Mouse (Mus musculus): Measurements from ENCODE around the gene Pam. TPM values are rescaled to one million over a fixed set of nuclear protein-coding genes. Genes with fewer than 3 reads are reported as not detected.

The Pam gene
- total and polyA plus RNA-seq, 2 experiments, result 11.8 to 30.5 TPM

- H3K79me2 ChIP-seq (ENCODE audit: control insufficient read depth, insufficient read depth, low read length), result no peaks in the 10 kb centered on the region
- TF ChIP-seq CTCF (IDR thresholded peaks at IDR 0.05; ENCODE audit: low read depth, low read length), result no peak
- TF ChIP-seq POLR2A (IDR thresholded peaks at IDR 0.05; ENCODE audit: extremely low read depth, insufficient read depth, low read length), result no peak
- no peak overlapping the region for H3K4me3 ChIP-seq (ENCODE audit: insufficient read depth, low read depth, low read length)
- no peak overlapping the region for H3K27ac ChIP-seq (replicated peaks; ENCODE audit: insufficient read depth, low read depth, low read length)
- H3K36me3 ChIP-seq (ENCODE audit: control insufficient read depth, insufficient read depth, low read length), result no peaks in the 10 kb centered on the region
- H3K4me1 ChIP-seq (ENCODE audit: control insufficient read depth, insufficient read depth, low read length), result no peaks in the 10 kb centered on the region
- DNase-seq (ENCODE audit: extremely low read depth, low read depth, low spot score), result no peak
- no peak overlapping the region for H3K9ac ChIP-seq (ENCODE audit: low read depth, low read length)
- 88% methylated on average over 4 of the region's 4 CpGs for WGBS
- no peaks in the 10 kb centered on the region for H3K27me3 ChIP-seq (ENCODE audit: control insufficient read depth, insufficient read depth, low read length)
These were observed 27.3 kb downstream of the Pam start for GRCm38 (mm10) chr1:98068177-98068576.

DNA sequence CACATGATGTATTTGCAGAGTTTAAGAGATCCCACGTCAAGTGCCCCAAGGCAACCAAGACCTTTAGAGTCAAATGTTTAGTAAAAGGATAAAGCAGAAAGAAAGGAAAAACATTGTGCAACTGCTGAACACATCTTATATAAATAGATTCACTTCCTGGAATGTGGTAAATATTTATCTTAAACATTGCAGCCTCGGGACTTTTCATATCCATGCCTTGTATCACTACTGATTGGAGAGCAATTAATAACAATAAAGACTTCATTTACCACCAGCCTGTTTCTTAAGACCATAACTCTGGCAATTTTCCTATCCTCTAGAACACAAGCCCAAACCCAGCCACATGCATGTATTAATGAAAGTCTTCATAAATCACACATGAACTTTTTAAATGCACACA, 33.4 kb downstream of the Pam start:
- Histone ChIP-seq H3K27me3 (ENCODE audit: control insufficient read depth, insufficient read depth, low read length) (no peaks in the 10 kb centered on the region), H3K36me3 (ENCODE audit: control insufficient read depth, insufficient read depth, low read length) (no peaks in the 10 kb centered on the region), H3K4me1 (ENCODE audit: control insufficient read depth, insufficient read depth, low read length) (no peaks in the 10 kb centered on the region), H3K4me3 (ENCODE audit: insufficient read depth, low read depth, low read length) (no peak overlapping the region), H3K27ac (replicated peaks; ENCODE audit: insufficient read depth, low read depth, low read length) (no peak overlapping the region), H3K79me2 (ENCODE audit: control insufficient read depth, insufficient read depth, low read length) (no peaks in the 10 kb centered on the region), H3K9ac (ENCODE audit: low read depth, low read length) (no peak overlapping the region)
- 11% methylated on average over 2 of the region's 2 CpGs for WGBS
- DNase-seq (ENCODE audit: extremely low read depth, low read depth, low spot score), result no peak
- no peak for TF ChIP-seq CTCF (IDR thresholded peaks at IDR 0.05; ENCODE audit: low read depth, low read length)
- no peak for TF ChIP-seq POLR2A (IDR thresholded peaks at IDR 0.05; ENCODE audit: extremely low read depth, insufficient read depth, low read length)

- no peak for TF ChIP-seq POLR2A (IDR thresholded peaks at IDR 0.05; ENCODE audit: extremely low read depth, insufficient read depth, low read length)
- TF ChIP-seq CTCF (IDR thresholded peaks at IDR 0.05; ENCODE audit: low read depth, low read length), result no peak
- no peaks in the 10 kb centered on the region for H3K79me2 ChIP-seq (ENCODE audit: control insufficient read depth, insufficient read depth, low read length)
- H3K4me1 ChIP-seq (ENCODE audit: control insufficient read depth, insufficient read depth, low read length), result no peaks in the 10 kb centered on the region
- no peak for DNase-seq (ENCODE audit: extremely low read depth, low read depth, low spot score)
- no peak overlapping the region for H3K9ac ChIP-seq (ENCODE audit: low read depth, low read length)
- H3K36me3 ChIP-seq (ENCODE audit: control insufficient read depth, insufficient read depth, low read length), result no peaks in the 10 kb centered on the region
- no peaks in the 10 kb centered on the region for H3K27me3 ChIP-seq (ENCODE audit: control insufficient read depth, insufficient read depth, low read length)
- H3K27ac ChIP-seq (replicated peaks; ENCODE audit: insufficient read depth, low read depth, low read length), result no peak overlapping the region
- H3K4me3 ChIP-seq (ENCODE audit: insufficient read depth, low read depth, low read length), result no peak overlapping the region
- WGBS, result 67% methylated on average over 1 of the region's 1 CpGs
These were observed 36.0 kb downstream of the Pam start for GRCm38 (mm10) chr1:98059401-98059800.

- H3K27ac ChIP-seq (replicated peaks; ENCODE audit: insufficient read depth, low read depth, low read length), result no peak overlapping the region
- H3K79me2 ChIP-seq (ENCODE audit: control insufficient read depth, insufficient read depth, low read length), result no peaks in the 10 kb centered on the region
- no peak overlapping the region for H3K4me3 ChIP-seq (ENCODE audit: insufficient read depth, low read depth, low read length)
- TF ChIP-seq CTCF (IDR thresholded peaks at IDR 0.05; ENCODE audit: low read depth, low read length) (no peak), POLR2A (IDR thresholded peaks at IDR 0.05; ENCODE audit: extremely low read depth, insufficient read depth, low read length) (no peak)
- 81% methylated on average over 11 of the region's 11 CpGs for WGBS
- no peak overlapping the region for H3K9ac ChIP-seq (ENCODE audit: low read depth, low read length)
- H3K27me3 ChIP-seq (ENCODE audit: control insufficient read depth, insufficient read depth, low read length), result no peaks in the 10 kb centered on the region
- no peaks in the 10 kb centered on the region for H3K4me1 ChIP-seq (ENCODE audit: control insufficient read depth, insufficient read depth, low read length)
- H3K36me3 ChIP-seq (ENCODE audit: control insufficient read depth, insufficient read depth, low read length), result no peaks in the 10 kb centered on the region
- no peak for DNase-seq (ENCODE audit: extremely low read depth, low read depth, low spot score)
These were observed 38.2 kb downstream of the Pam start for GRCm38 (mm10) chr1:98056996-98057945.

DNA sequence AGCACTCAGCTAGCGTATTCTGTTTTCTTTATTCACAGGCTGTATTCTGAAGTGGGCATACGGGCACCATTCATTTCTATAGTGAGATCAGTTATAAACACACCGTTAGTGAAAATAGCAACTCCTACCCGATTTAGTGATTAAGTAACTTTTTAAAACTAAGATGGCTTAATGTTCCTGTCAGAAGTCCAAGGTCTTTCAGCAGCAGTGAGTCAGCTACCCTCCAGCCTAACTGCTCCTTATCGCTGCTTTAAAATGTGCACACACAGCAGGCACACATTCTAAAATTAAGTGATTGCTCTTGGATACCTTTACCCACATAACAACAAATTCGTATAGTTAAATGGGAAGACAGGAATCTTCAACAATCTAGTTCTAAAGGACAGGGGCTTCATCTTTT, 39.2 kb downstream of the Pam start:
- H3K4me1 ChIP-seq (ENCODE audit: control insufficient read depth, insufficient read depth, low read length), result no peaks in the 10 kb centered on the region
- no peaks in the 10 kb centered on the region for H3K79me2 ChIP-seq (ENCODE audit: control insufficient read depth, insufficient read depth, low read length)
- no peak overlapping the region for H3K9ac ChIP-seq (ENCODE audit: low read depth, low read length)
- no peak for DNase-seq (ENCODE audit: extremely low read depth, low read depth, low spot score)
- no peaks in the 10 kb centered on the region for H3K36me3 ChIP-seq (ENCODE audit: control insufficient read depth, insufficient read depth, low read length)
- no peak overlapping the region for H3K4me3 ChIP-seq (ENCODE audit: insufficient read depth, low read depth, low read length)
- TF ChIP-seq CTCF (IDR thresholded peaks at IDR 0.05; ENCODE audit: low read depth, low read length) (no peak), POLR2A (IDR thresholded peaks at IDR 0.05; ENCODE audit: extremely low read depth, insufficient read depth, low read length) (no peak)
- no peaks in the 10 kb centered on the region for H3K27me3 ChIP-seq (ENCODE audit: control insufficient read depth, insufficient read depth, low read length)
- H3K27ac ChIP-seq (replicated peaks; ENCODE audit: insufficient read depth, low read depth, low read length), result no peak overlapping the region
- WGBS, result 75% methylated on average over 6 of the region's 6 CpGs

DNA sequence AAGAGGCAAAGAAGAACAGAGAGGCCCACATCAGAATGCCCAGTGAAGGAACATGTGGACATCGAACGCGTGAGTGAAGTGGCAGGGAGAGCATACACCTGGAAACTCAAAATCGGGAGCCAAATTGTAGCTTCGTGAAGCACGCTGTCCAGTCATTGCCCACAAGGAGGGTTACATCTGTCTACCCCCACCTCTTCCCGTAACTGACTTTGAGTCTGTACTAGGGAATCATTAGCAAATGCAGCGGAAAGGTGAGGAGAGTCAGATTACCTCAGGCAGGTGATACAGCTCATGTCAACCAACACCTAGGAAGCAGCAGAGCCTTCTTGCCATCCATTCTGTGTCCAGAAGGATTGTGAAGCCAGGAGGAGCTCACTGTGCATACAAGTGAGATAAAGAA, 39.9 kb downstream of the Pam start:
- no peak overlapping the region for H3K27ac ChIP-seq (replicated peaks; ENCODE audit: insufficient read depth, low read depth, low read length)
- no peaks in the 10 kb centered on the region for H3K27me3 ChIP-seq (ENCODE audit: control insufficient read depth, insufficient read depth, low read length)
- TF ChIP-seq POLR2A (IDR thresholded peaks at IDR 0.05; ENCODE audit: extremely low read depth, insufficient read depth, low read length), result no peak
- no peak for TF ChIP-seq CTCF (IDR thresholded peaks at IDR 0.05; ENCODE audit: low read depth, low read length)
- no peak overlapping the region for H3K9ac ChIP-seq (ENCODE audit: low read depth, low read length)
- WGBS, result 94% methylated on average over 8 of the region's 8 CpGs
- DNase-seq (ENCODE audit: extremely low read depth, low read depth, low spot score), result no peak
- H3K36me3 ChIP-seq (ENCODE audit: control insufficient read depth, insufficient read depth, low read length), result no peaks in the 10 kb centered on the region
- no peaks in the 10 kb centered on the region for H3K4me1 ChIP-seq (ENCODE audit: control insufficient read depth, insufficient read depth, low read length)
- no peaks in the 10 kb centered on the region for H3K79me2 ChIP-seq (ENCODE audit: control insufficient read depth, insufficient read depth, low read length)
- H3K4me3 ChIP-seq (ENCODE audit: insufficient read depth, low read depth, low read length), result no peak overlapping the region
